Mouse (Mus musculus) thymus, adult 2 months (tissue): Measurements from ENCODE around the gene Shisa5.

Experiments
- CTCF ChIP-seq: fragments of 200-500 bp; IDR thresholded peaks from 2 replicates; pipeline ENCODE4 v1.5.1; 2012; ENCODE audit warnings: mild to moderate bottlenecking, control low read depth, low read length, moderate library complexity, borderline replicate concordance; ENCODE audit not compliant: control insufficient read depth, poor library complexity, insufficient read depth; ENCODE audit errors: extremely low read depth
- POLR2A ChIP-seq: fragments of 200-500 bp; IDR thresholded peaks from 2 replicates; pipeline ENCODE4 v1.6.1; 2012; ENCODE audit warnings: mild to moderate bottlenecking, low read length, control low read depth, moderate library complexity; ENCODE audit not compliant: control insufficient read depth, poor library complexity, insufficient read depth; ENCODE audit errors: extremely low read depth

DNA sequence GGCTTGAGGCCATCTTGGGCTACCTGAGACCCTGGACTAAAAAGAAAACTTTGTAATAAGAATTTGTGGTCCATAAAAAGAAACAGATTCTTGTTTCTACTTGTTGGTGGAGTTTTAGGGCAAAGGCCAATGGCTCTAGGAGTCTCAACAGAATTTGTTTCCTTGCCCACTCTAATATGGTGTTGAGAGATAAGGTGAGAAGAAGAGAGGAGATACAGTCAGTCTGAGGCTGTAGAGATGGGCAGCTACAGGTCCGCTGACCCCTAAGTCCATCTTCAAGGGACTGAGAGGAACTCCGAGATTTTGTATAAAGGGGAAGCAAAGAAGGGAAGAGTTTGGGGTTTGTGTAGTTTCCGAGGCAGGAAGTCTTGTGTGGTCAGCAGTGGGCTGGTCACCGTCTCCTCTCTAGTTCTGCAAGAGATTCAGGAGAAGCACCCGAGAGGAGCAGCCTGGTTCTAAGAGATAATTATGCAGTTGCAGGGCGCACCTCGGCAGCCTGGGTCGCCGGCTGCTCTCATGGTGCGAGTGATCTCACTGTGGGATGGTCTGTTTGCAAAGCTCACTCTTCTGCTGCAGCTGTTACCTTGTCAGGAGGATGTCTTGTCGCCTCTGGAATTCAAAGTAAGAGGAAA is 21.3 kb upstream of the Shisa5 start:
- no peak for TF ChIP-seq POLR2A
- no peak for TF ChIP-seq CTCF
